Mouse (Mus musculus): ENCODE results near the gene Arcn1.
"Not testable (repeated sequence)": the region's sequence is repeated elsewhere in the genome, so short reads cannot be mapped to it uniquely, and the experiment has no call there.

Gene Arcn1

GRCm38 (mm10) chr9:44767101-44768028 is at the start of gene Arcn1, which contains the start of gene Ift46:
TSS of gene Arcn1 (minus strand) at chr9:44767845.
TSS of gene Ift46 (plus strand) at chr9:44767908.
- DNase-seq (ENCODE audit: low spot score in 2 of 2), result peak; percentile 75 to 81

DNA sequence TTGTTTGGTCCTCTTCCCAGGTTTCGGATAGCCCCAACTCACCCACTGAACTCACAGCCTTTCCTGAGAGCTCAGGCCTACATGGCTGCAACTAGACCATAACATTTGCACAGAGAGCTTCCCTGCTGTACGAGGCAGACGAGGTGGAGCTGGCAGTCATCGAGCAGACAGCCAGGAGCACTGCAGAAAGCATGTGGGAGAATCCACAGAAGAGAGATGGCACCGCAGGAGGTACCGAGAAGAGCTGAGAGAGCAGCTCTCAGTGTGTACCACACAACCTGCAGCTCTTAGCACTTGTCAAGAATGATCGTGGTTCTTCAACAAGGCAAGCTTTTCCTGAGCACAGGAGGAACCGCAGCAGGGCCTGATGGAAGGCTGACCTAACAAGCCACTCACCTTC is 46.5 kb upstream of the Arcn1 start:
- DNase-seq (ENCODE audit: low spot score in 2 of 2), result no peak

DNA sequence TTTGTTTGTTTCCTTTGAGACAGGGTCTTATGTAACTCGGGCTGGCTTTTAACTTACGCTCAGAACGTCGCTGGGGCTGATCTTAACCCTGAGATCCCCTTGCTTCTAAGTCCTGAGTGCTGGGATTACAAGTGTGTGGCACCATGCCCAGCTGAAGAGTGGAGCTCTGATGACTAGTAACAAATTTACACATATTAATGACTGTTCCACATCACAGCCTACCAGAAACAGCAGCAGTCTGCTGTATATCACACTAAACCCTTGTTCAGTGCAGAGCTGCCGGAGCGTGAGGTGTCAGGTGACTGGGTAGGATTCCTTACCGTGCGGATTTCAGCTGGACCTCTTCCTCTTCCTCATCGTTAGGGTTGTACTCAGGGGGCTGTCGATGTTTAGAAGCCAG is 42.7 kb upstream of the Arcn1 start:
- no peak for DNase-seq (ENCODE audit: low spot score in 2 of 2)

- DNase-seq (ENCODE audit: low spot score in 2 of 2), result no peak
Observed at GRCm38 (mm10) chr9:44807778-44808177, 40.1 kb upstream of the Arcn1 start.

DNA sequence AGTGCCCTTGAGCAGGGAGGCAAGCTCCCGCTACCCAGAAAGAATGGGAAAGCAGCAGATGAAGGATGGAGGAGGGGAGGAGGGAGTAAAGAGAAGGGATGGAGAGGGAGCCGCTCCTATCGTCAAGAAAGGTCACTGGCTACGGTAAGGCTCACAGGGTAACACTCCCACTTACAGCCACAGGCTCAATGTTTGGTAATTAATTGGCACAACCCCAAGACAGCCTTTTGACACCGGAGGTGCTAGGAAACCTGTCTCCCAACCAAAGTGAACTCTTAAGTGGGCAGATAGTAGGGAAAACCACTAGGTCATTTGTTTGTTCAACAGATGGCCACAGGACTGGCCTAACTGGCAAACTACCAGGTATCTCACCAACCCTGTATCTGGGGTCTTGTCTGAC is 39.5 kb upstream of the Arcn1 start:
- DNase-seq (ENCODE audit: low spot score in 2 of 2), result no peak

- DNase-seq (ENCODE audit: low spot score in 2 of 2), result no peak
Observed at GRCm38 (mm10) chr9:44805536-44805935, 37.9 kb upstream of the Arcn1 start.

DNA sequence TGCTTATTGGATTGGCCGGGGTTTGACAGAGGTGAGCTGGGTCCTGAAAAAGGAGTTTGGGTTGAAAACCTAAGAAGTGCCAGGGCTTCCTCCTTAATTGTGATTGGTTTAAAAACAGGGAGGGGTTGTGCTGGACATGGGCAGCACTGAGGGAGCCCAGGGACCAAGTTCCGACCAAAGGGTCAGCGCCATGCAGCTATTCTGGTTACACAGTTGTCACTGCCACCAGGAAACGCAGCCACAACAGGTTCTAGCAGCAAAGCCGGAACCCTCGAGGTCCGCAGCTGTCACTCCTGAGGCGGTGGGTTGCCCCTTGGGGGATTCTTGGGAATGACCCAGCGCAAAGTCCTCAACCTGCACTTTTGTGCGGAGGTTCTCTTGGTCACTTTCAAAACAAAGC is 37.0 kb upstream of the Arcn1 start:
- DNase-seq (ENCODE audit: low spot score in 2 of 2), result no peak

GRCm38 (mm10) chr9:44802808-44803450 is 35.3 kb upstream of the Arcn1 start, which contains the start of gene Ttc36:
TSS of gene Ttc36 (minus strand) at chr9:44803072.
- no peak for DNase-seq (ENCODE audit: low spot score in 2 of 2)

DNA sequence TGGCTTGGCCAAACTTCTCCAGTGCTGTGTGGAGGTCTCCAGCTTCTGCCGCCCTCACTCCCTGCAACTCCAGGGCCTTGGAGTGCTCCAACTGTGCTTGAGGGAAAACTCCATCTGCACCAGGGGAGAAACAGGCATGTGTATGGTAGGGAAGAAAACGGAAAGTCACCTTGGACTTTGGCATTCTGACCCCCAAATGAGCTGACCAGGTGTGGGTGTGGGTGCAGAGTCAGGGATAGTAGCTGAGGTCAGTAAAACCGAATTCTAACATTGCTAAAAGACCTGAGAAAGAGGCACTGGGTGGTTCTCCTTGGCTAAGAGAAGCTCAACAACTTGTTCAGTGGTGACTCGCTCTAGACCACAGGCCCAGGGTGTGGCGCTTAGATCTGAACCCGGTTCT is 34.0 kb upstream of the Arcn1 start:
- DNase-seq (ENCODE audit: low spot score in 2 of 2), result no peak

- DNase-seq (ENCODE audit: low spot score in 2 of 2), result no peak
Observed at GRCm38 (mm10) chr9:44799958-44800324, 32.3 kb upstream of the Arcn1 start.

DNA sequence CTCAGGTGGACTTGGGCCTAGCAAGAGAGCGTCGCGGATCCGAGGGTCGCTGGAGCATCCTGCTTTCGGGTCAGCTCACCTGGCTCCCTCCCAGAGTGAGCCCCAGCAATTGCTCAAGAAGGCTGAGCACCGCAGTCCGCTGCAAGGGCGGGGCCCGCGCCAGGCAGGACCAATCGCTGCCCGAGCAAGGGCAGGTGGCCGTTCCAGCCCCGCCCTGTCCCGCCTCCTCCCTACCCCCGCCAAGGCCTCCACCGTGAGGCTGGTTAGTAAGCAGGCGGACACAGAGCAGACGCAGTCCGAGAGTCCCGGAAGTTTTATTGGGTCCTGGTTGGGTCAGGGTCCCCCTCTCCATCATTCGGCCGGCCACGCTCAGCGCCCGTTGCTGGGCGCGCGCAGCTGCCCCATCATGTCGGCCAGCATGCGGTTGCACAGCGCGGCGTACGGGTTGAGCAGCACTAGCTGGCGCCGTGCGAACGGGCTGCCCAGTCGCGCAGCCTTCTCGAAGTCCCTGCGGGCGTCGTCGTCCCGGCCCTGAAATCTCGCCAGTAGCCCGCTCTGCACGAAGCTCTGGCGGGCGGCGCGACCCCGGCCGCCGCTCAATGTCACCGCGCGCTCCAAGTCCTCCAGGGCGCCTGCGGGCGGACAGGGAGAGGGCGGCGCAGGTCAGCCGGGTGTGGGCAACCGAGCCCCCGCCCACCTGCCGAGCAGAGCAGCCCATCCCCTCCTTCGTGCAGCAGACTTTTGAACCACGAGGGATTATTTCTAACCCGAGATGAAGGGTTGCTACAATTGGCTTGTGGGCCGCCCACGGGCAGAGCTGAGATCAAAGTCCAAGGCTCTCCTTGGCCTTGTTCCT is 31.7 kb upstream of the Arcn1 start, which contains the start of gene Tmem25:
TSS of gene Tmem25 (minus strand) at position 206 of the 856 bp plus-strand sequence.
- peak; percentile 87 to 89 for DNase-seq (ENCODE audit: low spot score in 2 of 2)

DNA sequence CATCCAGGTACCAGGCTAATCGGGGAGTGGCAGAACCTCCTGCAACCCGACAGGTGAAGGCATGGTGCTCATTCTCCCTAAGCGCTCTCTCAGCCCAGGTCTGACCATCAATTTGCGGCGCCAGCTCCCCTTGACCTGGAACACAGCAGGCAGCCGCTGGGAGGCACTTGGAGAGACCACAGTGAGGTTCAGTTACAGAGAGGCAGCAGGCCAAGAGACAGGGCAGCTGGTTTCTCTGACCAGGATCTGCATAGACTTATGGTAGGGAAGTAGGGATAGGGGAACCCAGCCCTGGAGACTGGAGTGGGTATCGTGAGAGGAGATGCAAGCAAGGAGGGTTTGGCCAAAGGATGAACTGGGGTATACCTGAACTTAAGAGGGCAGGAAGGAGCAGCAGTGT is 30.7 kb upstream of the Arcn1 start:
- no peak for DNase-seq (ENCODE audit: low spot score in 2 of 2)

DNA sequence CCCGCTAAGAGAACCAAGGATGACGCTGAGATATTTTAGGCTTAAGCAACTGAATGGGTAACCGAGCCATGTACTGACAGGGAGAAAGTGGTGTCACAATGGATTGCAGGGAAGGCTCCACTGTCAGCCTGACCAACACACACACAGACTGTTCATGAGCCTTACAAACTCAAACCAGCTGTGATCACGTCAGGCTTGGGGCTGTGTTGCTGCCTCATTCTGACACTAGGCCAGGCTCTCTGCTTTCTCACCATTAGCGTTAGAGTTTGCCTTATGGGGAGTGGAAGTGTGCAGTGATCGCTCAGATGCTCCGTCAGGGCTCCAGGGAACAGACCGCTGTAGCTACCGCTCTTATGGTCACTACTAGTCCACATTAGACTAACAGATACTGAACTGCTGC is 25.2 kb upstream of the Arcn1 start:
- no peak for DNase-seq (ENCODE audit: low spot score in 2 of 2)

GRCm38 (mm10) chr9:44772750-44773651 is 5.4 kb upstream of the Arcn1 start:
- peak; percentile 95 to 98 for DNase-seq (ENCODE audit: low spot score in 2 of 2)

- no peak for DNase-seq (ENCODE audit: low spot score in 2 of 2)
Observed at GRCm38 (mm10) chr9:44772392-44772749, 4.7 kb upstream of the Arcn1 start.

- DNase-seq (ENCODE audit: low spot score in 2 of 2), result no peak
Observed at GRCm38 (mm10) chr9:44771376-44771775, 3.7 kb upstream of the Arcn1 start.

DNA sequence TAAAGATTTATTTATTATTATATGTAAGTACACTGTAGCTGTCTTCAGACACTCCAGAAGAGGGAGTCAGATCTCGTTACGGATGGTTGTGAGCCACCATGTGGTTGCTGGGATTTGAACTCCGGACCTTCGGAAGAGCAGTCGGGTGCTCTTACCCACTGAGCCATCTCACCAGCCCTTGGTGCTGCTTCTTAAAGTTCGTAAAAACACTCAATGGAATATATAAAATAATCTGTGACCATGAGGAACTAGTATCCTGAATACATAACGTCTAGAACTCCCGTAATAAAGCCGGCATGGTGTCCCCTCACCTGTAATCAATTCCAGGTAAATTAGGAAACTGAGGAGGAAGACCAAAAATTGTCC is 367 bp upstream of the Arcn1 start:
- DNase-seq (ENCODE audit: low spot score in 2 of 2), result not testable (repeated sequence)

DNA sequence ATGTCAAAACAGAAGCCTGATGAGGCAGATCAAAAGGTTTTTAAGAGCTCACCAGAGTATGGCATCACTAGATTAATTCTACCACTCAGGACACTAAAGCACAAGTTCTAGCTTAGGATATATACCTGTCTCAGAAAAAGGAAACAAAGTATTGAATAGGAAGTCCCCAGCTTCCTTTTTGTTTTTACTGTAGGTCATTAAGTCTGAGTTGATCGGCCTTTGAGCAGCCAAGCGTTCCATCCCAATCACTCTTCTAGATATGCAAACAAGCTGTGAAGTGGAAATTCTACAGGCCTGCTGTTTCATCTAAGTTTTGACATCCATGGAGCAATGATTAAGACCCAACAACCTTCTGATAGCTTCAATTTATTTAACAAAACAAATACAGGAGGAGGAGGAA is 6.8 kb downstream of the Arcn1 start:
- DNase-seq (ENCODE audit: low spot score in 2 of 2), result no peak

GRCm38 (mm10) chr9:44748473-44748872 is 19.2 kb downstream of the Arcn1 start:
- no peak for DNase-seq (ENCODE audit: low spot score in 2 of 2)

GRCm38 (mm10) chr9:44747341-44747740 is 20.3 kb downstream of the Arcn1 start:
- DNase-seq (ENCODE audit: low spot score in 2 of 2), result no peak

DNA sequence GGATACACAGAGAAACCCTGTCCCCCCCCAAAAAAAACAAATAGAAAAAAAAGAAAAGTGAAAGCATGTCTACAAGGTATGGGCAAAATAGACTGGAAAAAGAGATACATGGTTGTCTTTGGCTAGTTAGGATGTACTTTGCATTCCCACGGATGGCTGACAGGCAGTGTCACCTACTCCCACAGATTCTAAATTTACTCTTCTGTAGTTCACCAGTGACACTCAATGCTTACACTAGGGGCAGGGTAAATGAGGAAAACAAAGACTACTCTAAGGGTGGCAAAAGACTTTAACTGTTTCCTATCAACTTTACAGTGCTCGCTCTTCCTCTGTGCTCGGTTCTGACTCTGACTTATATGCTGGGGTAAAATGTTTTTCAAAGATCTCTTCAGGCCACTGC is 21.0 kb downstream of the Arcn1 start:
- no peak for DNase-seq (ENCODE audit: low spot score in 2 of 2)
